Mouse (Mus musculus) testis, adult 2 months (tissue): ENCODE results near the gene Aldh9a1. TPM values are rescaled to one million over a fixed set of nuclear protein-coding genes. Genes with fewer than 3 reads are reported as not detected.

Experiments used
- H3K27ac ChIP-seq: fragments of 200-500 bp; 2 replicates; pipeline ENCODE4 v1.5.1; 2012; ENCODE audit warnings: low read depth, low read length; ENCODE audit not compliant: control insufficient read depth, insufficient read depth
- H3K27me3 ChIP-seq: fragments of 200-500 bp; 2 replicates; pipeline ENCODE4 v1.6.1; 2012; ENCODE audit warnings: mild to moderate bottlenecking, low read length, moderate library complexity; ENCODE audit not compliant: control insufficient read depth, insufficient read depth
- H3K36me3 ChIP-seq: fragments of 200-500 bp; 2 replicates; pipeline ENCODE4 v1.6.1; 2012; ENCODE audit warnings: mild to moderate bottlenecking, low read length; ENCODE audit not compliant: control insufficient read depth, insufficient read depth
- H3K4me1 ChIP-seq: fragments of 200-500 bp; 2 replicates; pipeline ENCODE4 v1.6.1; 2012; ENCODE audit warnings: low read length; ENCODE audit not compliant: control insufficient read depth, insufficient read depth
- H3K4me3 ChIP-seq: fragments of 200-500 bp; 2 replicates; pipeline ENCODE4 v1.5.1; 2012; ENCODE audit warnings: low read depth, mild to moderate bottlenecking, low read length, moderate library complexity, mixed read lengths; ENCODE audit not compliant: control insufficient read depth
- CTCF ChIP-seq: fragments of 200-500 bp; IDR thresholded peaks from 2 replicates; pipeline ENCODE4 v1.5.1; 2012; ENCODE audit warnings: low read depth, mild to moderate bottlenecking, inconsistent platforms, low read length, moderate library complexity; ENCODE audit not compliant: control insufficient read depth, insufficient read depth, insufficient replicate concordance
- POLR2A ChIP-seq: fragments of 200-500 bp; IDR thresholded peaks from 2 replicates; pipeline ENCODE4 v1.6.1; 2012; ENCODE audit warnings: low read depth, mild to moderate bottlenecking, inconsistent platforms, low read length, moderate library complexity; ENCODE audit not compliant: control insufficient read depth
- polyA plus RNA-seq: library from polyadenylated mRNA; depleted of rRNA; stranded (reverse); fragments of >200 nt; gene quantifications from 2 replicates; pipeline ENCODE4 v1.2.3, GENCODE M21; 2012

The Aldh9a1 gene
- polyA plus RNA-seq, 1 experiment, result 33.6 TPM

GRCm38 (mm10) chr1:167392031-167392640 is 42.3 kb downstream of the Aldh9a1 start:
- no peaks in the 10 kb centered on the region for H3K27me3 ChIP-seq
- H3K27ac ChIP-seq, result no peak overlapping the region
- TF ChIP-seq POLR2A (no peak), CTCF (no peak)
- no peak overlapping the region for H3K4me3 ChIP-seq
- H3K4me1 ChIP-seq, result peaks cover 9% of the 10 kb centered on the region
- H3K36me3 ChIP-seq, result no peaks in the 10 kb centered on the region

GRCm38 (mm10) chr1:167392687-167393086 is 42.9 kb downstream of the Aldh9a1 start:
- H3K27ac ChIP-seq, result no peak overlapping the region
- no peak for TF ChIP-seq CTCF
- no peak for TF ChIP-seq POLR2A

GRCm38 (mm10) chr1:167393281-167393680 is 43.5 kb downstream of the Aldh9a1 start:
- TF ChIP-seq CTCF (no peak), POLR2A (no peak)
- H3K27me3 ChIP-seq, result no peaks in the 10 kb centered on the region
- no peak overlapping the region for H3K27ac ChIP-seq
- H3K4me1 ChIP-seq, result peaks cover 9% of the 10 kb centered on the region
- H3K36me3 ChIP-seq, result no peaks in the 10 kb centered on the region
- peak overlapping the region; percentile 98 for H3K4me3 ChIP-seq

More at GRCm38 (mm10) chr1:167392687-167393086, 42.9 kb downstream of the Aldh9a1 start:
- no peaks in the 10 kb centered on the region for H3K36me3 ChIP-seq
- H3K4me1 ChIP-seq, result peaks cover 9% of the 10 kb centered on the region
- H3K4me3 ChIP-seq, result no peak overlapping the region; the same call in 1 of the 2 replicates
- no peaks in the 10 kb centered on the region for H3K27me3 ChIP-seq

- Histone ChIP-seq H3K27ac (peak within 1 kb of the TSS; percentile 86), H3K4me3 (peak within 1 kb of the TSS; percentile 98), H3K4me1 (peaks cover 9% of the 10 kb centered on the region), H3K27me3 (no peaks in the 10 kb centered on the region), H3K36me3 (no peaks in the 10 kb centered on the region)
- peak; percentile 37; the same call in 1 of the 2 replicates for TF ChIP-seq CTCF
- TF ChIP-seq POLR2A, result peak; percentile 90
These were observed 44.1 kb downstream of the Aldh9a1 start, which contains the start of gene Mgst3 for GRCm38 (mm10) chr1:167393683-167394492. TSS of gene Mgst3 (minus strand) at chr1:167393841.

- Histone ChIP-seq H3K4me1 (peaks cover 6% of the 10 kb centered on the region), H3K36me3 (no peaks in the 10 kb centered on the region), H3K4me3 (no peak overlapping the region), H3K27me3 (no peaks in the 10 kb centered on the region), H3K27ac (no peak overlapping the region)
- TF ChIP-seq POLR2A (no peak), CTCF (no peak)
These were observed 55.4 kb downstream of the Aldh9a1 start for GRCm38 (mm10) chr1:167405237-167405636.

- H3K27ac ChIP-seq, result peak overlapping the region; percentile 95
These were observed 59.8 kb downstream of the Aldh9a1 start for GRCm38 (mm10) chr1:167409601-167410000.

More at GRCm38 (mm10) chr1:167409601-167410000, 59.8 kb downstream of the Aldh9a1 start:
- Histone ChIP-seq H3K36me3 (no peaks in the 10 kb centered on the region), H3K4me3 (peak overlapping the region; percentile 41; the same call in 1 of the 2 replicates), H3K4me1 (peaks cover 7% of the 10 kb centered on the region), H3K27me3 (no peaks in the 10 kb centered on the region)
- TF ChIP-seq CTCF (no peak), POLR2A (no peak)
